Mouse (Mus musculus) lung, postnatal 4 days (tissue): Measurements from ENCODE around the gene Zfp955b.
"Not testable (repeated sequence)": the region's sequence is repeated elsewhere in the genome, so short reads cannot be mapped to it uniquely, and the experiment has no call there.

Experiments
- DNase-seq, 2 experiments: peaks; one replicate each; pipeline ENCODE4 v3.0.0; 2021

Gene Zfp955b

DNA sequence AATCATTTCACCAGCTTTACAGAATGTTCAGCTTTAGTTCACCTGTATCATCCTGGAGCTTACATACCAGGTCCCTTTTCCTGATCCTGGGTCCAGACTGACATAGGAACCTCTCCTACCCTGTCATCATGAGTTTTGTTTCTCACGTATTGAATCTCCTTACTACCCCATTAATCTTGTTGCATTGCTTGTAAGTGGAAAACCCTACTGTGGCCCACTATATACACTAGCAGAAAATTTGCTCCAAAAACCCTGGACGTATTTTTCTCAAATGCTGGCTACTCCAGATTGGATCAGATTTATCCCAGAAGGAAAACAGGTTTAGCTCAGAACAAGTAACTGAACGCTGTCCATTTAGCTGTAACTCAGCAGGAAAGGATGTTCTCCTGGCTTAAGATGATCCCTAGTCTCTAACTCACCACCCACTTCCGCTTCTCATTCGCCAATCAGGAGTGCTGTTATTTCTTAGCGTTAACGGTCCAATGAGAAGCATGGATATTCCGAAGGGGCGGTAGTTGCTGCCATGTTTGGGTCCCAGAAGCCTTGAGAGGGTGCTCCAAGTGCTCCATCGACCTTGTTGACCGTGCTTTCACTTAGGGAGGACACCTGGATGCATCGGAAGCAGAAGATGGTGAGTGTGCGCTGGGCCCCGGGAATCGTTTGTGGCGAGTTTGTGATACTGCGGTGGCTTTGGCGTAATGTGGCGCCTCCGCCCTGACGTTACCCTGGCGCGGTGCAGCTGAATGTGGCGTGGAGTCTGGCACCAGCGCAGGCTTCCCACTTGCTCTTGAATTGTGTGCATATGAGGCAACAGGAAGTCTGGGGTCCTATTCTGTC, at the start of gene Zfp955b:
Gene Zfp955b, plus strand, starts transcription at position 506 of the 837 bp plus-strand sequence.
- not testable (repeated sequence) for DNase-seq

DNA sequence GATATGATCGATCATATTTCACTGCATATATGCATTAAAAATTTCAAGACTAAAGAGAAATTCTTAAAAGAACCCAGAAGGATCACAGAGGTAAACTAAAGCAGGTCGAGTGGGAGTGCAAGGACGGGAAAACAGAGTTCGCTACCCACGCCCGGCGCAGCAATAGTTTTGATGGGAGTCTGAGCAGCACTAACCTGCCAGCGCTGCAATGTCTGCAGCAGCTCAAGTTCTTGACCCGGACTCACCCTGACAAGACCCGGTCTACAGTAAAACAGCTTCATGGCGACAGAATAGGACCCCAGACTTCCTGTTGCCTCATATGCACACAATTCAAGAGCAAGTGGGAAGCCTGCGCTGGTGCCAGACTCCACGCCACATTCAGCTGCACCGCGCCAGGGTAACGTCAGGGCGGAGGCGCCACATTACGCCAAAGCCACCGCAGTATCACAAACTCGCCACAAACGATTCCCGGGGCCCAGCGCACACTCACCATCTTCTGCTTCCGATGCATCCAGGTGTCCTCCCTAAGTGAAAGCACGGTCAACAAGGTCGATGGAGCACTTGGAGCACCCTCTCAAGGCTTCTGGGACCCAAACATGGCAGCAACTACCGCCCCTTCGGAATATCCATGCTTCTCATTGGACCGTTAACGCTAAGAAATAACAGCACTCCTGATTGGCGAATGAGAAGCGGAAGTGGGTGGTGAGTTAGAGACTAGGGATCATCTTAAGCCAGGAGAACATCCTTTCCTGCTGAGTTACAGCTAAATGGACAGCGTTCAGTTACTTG, 34.6 kb upstream of the Zfp955b start, which contains the start of gene Zfp955a:
Gene Zfp955a, minus strand, starts transcription at position 616 of the 789 bp plus-strand sequence.
- DNase-seq = not testable (repeated sequence)

DNA sequence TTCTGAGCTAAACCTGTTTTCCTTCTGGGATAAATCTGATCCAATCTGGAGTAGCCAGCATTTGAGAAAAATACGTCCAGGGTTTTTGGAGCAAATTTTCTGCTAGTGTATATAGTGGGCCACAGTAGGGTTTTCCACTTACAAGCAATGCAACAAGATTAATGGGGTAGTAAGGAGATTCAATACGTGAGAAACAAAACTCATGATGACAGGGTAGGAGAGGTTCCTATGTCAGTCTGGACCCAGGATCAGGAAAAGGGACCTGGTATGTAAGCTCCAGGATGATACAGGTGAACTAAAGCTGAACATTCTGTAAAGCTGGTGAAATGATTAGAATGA, 34.1 kb upstream of the Zfp955b start:
- not testable (repeated sequence) for DNase-seq

DNA sequence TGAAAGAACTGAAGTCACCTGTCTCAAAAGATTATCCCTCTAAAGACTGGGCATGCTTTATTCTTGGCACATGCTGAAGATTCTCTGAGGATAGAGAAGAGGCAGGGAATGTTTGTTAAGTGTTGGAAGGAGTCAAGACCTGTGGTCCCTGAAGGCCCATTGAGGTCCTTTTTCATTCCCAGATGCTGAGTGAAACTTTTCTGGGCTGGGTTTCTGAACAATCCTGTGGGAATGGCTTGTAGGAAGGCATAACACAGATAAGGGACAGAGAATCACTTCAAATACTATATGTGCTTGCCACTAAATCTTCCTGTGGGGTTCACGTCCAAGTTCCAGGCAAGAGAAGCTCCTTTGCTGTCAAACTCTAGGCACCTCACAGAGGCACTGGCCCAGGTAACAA, 25.0 kb upstream of the Zfp955b start, which contains the start of gene Olfr63:
Gene Olfr63, plus strand, starts transcription at position 301 of the 400 bp plus-strand sequence.
- DNase-seq = no peak

DNA sequence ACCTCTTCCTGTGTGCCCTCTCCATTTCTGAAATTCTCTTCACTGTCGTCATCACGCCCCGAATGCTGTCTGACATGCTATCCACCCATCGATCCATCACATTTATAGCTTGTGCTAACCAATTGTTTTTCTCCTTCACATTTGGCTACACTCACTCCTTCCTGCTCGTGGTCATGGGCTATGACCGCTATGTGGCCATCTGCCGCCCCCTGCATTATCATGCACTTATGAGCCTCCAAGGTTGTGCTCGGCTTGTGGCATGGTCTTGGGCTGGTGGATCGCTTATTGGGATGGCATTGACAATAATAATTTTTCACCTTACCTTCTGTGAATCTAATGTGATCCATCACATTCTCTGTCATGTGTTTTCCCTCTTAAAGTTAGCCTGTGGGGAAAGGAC, 20.4 kb upstream of the Zfp955b start:
- no peak for DNase-seq

DNA sequence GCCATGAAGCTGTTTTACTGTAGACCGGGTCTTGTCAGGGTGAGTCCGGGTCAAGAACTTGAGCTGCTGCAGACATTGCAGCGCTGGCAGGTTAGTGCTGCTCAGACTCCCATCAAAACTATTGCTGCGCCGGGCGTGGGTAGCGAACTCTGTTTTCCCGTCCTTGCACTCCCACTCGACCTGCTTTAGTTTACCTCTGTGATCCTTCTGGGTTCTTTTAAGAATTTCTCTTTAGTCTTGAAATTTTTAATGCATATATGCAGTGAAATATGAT, 469 bp downstream of the Zfp955b start:
- not testable (repeated sequence) for DNase-seq

DNA sequence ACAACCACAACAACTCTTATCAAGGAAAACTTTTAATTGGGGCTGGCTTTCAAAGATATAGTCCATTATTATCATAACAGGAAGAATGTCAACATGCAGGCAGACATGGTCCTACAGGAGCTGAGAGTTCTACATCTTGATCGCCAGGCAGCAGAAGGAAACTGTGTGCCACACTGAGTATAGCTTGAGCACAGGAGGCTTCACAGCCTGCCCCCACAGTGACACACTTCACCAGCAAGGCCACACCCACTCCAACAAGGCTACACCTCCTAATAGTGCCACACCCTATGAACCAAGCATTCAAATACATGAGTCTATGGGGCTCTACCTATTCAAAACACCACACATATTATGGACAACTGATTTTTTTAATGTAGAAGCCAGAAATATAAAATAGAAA, 63.6 kb downstream of the Zfp955b start:
- DNase-seq = no peak
